Comparison of ENCODE assay signal across 20 mouse cellular contexts in the genomic region with DNA sequence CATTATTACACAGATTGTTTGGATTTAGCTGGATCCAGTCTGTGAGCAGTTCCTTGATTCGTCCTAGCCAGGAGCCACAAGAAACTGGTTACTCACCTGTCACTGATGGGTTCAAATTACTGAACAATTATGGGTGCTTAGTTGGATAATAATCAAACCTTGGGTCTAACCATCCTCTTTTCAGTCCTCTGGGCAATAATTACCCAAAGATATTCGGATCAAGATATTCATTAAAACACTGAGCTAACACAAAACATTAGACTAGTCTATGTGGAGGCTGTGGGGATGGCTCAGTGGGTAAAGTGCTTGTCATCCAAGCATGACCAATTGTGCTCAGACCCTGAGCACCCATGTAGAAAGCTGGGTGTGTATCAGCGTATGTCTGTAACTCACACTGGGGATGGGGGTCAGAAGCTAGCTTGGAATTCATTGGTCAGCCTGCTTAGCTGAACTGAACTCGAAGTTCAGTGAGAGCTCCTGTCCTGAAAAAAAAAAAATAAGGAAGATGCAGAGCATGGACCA. TPM values are rescaled to one million over a fixed set of nuclear protein-coding genes. Genes with fewer than 3 reads are reported as not detected.
"Had no signal": no experiment of that assay in that cellular context is flagged by ENCODE, and none has a peak within 500 bp of the region (broad histone marks: within the 10 kb centered on the region; RNA-seq: fewer than 3 reads in every experiment).

No protein-coding gene starts in this region.

- H3K36me3 ChIP-seq: intestine, embryonic 15.5 days; limb, embryonic 12.5 days; limb, embryonic 15.5 days; midbrain, embryonic 12.5 days; midbrain, embryonic 15.5 days; neural tube, embryonic 12.5 days; neural tube, embryonic 15.5 days had no signal

- H3K4me2 ChIP-seq: intestine, embryonic 15.5 days; limb, embryonic 12.5 days; limb, embryonic 15.5 days; liver, embryonic 11.5 days; lung, embryonic 14.5 days; midbrain, embryonic 12.5 days; midbrain, embryonic 15.5 days; neural tube, embryonic 12.5 days; neural tube, embryonic 15.5 days had no signal

- ATAC-seq: intestine, embryonic 15.5 days; liver, postnatal 0 days; lung, postnatal 0 days had no signal

- H3K27ac ChIP-seq: intestine, embryonic 15.5 days; limb, embryonic 12.5 days; limb, embryonic 15.5 days; liver, embryonic 14.5 days; macrophage; midbrain, embryonic 12.5 days; midbrain, embryonic 15.5 days; neural tube, embryonic 12.5 days; neural tube, embryonic 15.5 days; stomach, postnatal 0 days had no signal

- H3K27me3 ChIP-seq: intestine, embryonic 15.5 days; limb, embryonic 12.5 days; limb, embryonic 15.5 days; midbrain, embryonic 12.5 days; midbrain, embryonic 15.5 days; neural tube, embryonic 12.5 days; neural tube, embryonic 15.5 days had no signal

- H3K9ac ChIP-seq: intestine, embryonic 15.5 days; limb, embryonic 12.5 days; limb, embryonic 15.5 days; liver, embryonic 14.5 days; liver, postnatal 0 days; lung, embryonic 14.5 days; midbrain, embryonic 12.5 days; midbrain, embryonic 15.5 days; neural tube, embryonic 12.5 days; neural tube, embryonic 15.5 days had no signal

- H3K4me1 ChIP-seq: intestine, embryonic 15.5 days; limb, embryonic 12.5 days; limb, embryonic 15.5 days; midbrain, embryonic 12.5 days; midbrain, embryonic 15.5 days; neural tube, embryonic 12.5 days; neural tube, embryonic 15.5 days had no signal

- DNase-seq: left cerebral cortex, postnatal 4 days; liver, postnatal 0 days; lung, embryonic 14.5 days; right cerebral cortex, adult 18-20 months; right cerebral cortex, postnatal 4 days; thymus, adult 2 months; thymus, postnatal 14 days; thymus, postnatal 4 days had no signal

- H3K4me3 ChIP-seq: intestine, embryonic 15.5 days; limb, embryonic 12.5 days; limb, embryonic 15.5 days; midbrain, embryonic 12.5 days; midbrain, embryonic 15.5 days; neural tube, embryonic 12.5 days; neural tube, embryonic 15.5 days had no signal

RNA-seq across cellular contexts. Expression of a gene that starts 24.2 kb away (rescaled TPM):
- polyA plus RNA-seq: limb, embryonic 12.5 days; liver, embryonic 11.5 days; lung, embryonic 14.5 days; macrophage; midbrain, embryonic 12.5 days; midbrain, embryonic 15.5 days; neural tube, embryonic 12.5 days; neural tube, embryonic 15.5 days had no signal

RNA-seq across cellular contexts. Expression of a gene that starts 30.4 kb away (rescaled TPM):
- polyA plus RNA-seq: macrophage had no signal

RNA-seq across cellular contexts. Expression of a gene that starts 35.6 kb away (rescaled TPM):
- polyA plus RNA-seq: limb, embryonic 12.5 days; limb, embryonic 15.5 days; liver, embryonic 11.5 days; liver, postnatal 0 days; lung, embryonic 14.5 days; midbrain, embryonic 15.5 days; neural tube, embryonic 12.5 days; neural tube, embryonic 15.5 days; stomach, postnatal 0 days had no signal
